Mouse (Mus musculus): ENCODE measurements around the gene Pde6g. TPM values are rescaled to one million over a fixed set of nuclear protein-coding genes. Genes with fewer than 3 reads are reported as not detected.

Pde6g gene
- 0.43 and 2.0 TPM in 2 replicates for polyA plus RNA-seq (2012; rRNA removed; ENCODE audit: low replicate concordance)

GRCm38 (mm10) chr11:120453306-120453705 is at the start of gene Pde6g:
Pde6g (minus strand) TSS chr11:120453500.

GRCm38 (mm10) chr11:120491317-120492023 is 38.2 kb upstream of the Pde6g start, which contains the start of gene Slc25a10:
Slc25a10 (plus strand) TSS chr11:120491840.

GRCm38 (mm10) chr11:120484265-120484981 is 31.1 kb upstream of the Pde6g start, which contains the start of gene Mrpl12:
Mrpl12 (plus strand) TSS chr11:120484613.

GRCm38 (mm10) chr11:120467051-120467735 is 13.9 kb upstream of the Pde6g start, which contains the start of gene Arl16:
Arl16 (minus strand) TSS chr11:120467607.

GRCm38 (mm10) chr11:120457772-120458751 is 4.8 kb upstream of the Pde6g start, which contains the start of the genes Oxld1 and Ccdc137:
Oxld1 (minus strand) TSS chr11:120458068.
Ccdc137 (plus strand) TSS chr11:120458115.

GRCm38 (mm10) chr11:120442344-120442743 is 11.0 kb downstream of the Pde6g start, which contains the start of gene Tspan10:
Tspan10 (plus strand) TSS chr11:120442644.

GRCm38 (mm10) chr11:120437152-120437856 is 16.0 kb downstream of the Pde6g start, which contains the start of gene Nploc4:
Nploc4 (minus strand) TSS chr11:120437708.

Other genes with a start within 250 kb of the Pde6g start
- 8.7 and 13.2 TPM in 2 replicates for gene Bahcc1, start 220.6 kb downstream of the Pde6g start, polyA plus RNA-seq (2012; rRNA removed; ENCODE audit: low replicate concordance)
- 880 and 1,219 TPM in 2 replicates for gene Actg1, start 105.0 kb downstream of the Pde6g start, polyA plus RNA-seq (2012; rRNA removed; ENCODE audit: low replicate concordance)
- gene Fscn2, start 92.0 kb downstream of the Pde6g start, polyA plus RNA-seq (2012; rRNA removed; ENCODE audit: low replicate concordance), result 0.07 and 0.10 TPM in 2 replicates
- gene Faap100, start 74.7 kb downstream of the Pde6g start, polyA plus RNA-seq (2012; rRNA removed; ENCODE audit: low replicate concordance), result 47.6 and 79.8 TPM in 2 replicates
- gene Nploc4, start 15.8 kb downstream of the Pde6g start, polyA plus RNA-seq (2012; rRNA removed; ENCODE audit: low replicate concordance), result 67.9 and 103 TPM in 2 replicates
- 3.3 and 5.9 TPM in 2 replicates for gene Tspan10, start 10.9 kb downstream of the Pde6g start, polyA plus RNA-seq (2012; rRNA removed; ENCODE audit: low replicate concordance)
- 37.1 and 39.9 TPM in 2 replicates for gene Oxld1, start 4.6 kb upstream of the Pde6g start, polyA plus RNA-seq (2012; rRNA removed; ENCODE audit: low replicate concordance)
- gene Ccdc137, start 4.6 kb upstream of the Pde6g start, polyA plus RNA-seq (2012; rRNA removed; ENCODE audit: low replicate concordance), result 12.1 and 23.9 TPM in 2 replicates
- 23.2 and 25.3 TPM in 2 replicates for gene Arl16, start 14.1 kb upstream of the Pde6g start, polyA plus RNA-seq (2012; rRNA removed; ENCODE audit: low replicate concordance)
- 84.8 and 162 TPM in 2 replicates for gene Mrpl12, start 31.1 kb upstream of the Pde6g start, polyA plus RNA-seq (2012; rRNA removed; ENCODE audit: low replicate concordance)
- 769 and 1,138 TPM in 2 replicates for gene Slc25a10, start 38.3 kb upstream of the Pde6g start, polyA plus RNA-seq (2012; rRNA removed; ENCODE audit: low replicate concordance)
- 0.96 and 2.7 TPM in 2 replicates for gene Gcgr, start 77.2 kb upstream of the Pde6g start, polyA plus RNA-seq (2012; rRNA removed; ENCODE audit: low replicate concordance)
- gene Mcrip1, start 96.2 kb upstream of the Pde6g start, polyA plus RNA-seq (2012; rRNA removed; ENCODE audit: low replicate concordance), result 142 and 150 TPM in 2 replicates
- gene Ppp1r27, start 97.6 kb upstream of the Pde6g start, polyA plus RNA-seq (2012; rRNA removed; ENCODE audit: low replicate concordance), result 143 TPM in 1 of 2 replicates, not detected in the other
- 141 and 220 TPM in 2 replicates for gene P4hb, start 119.8 kb upstream of the Pde6g start, polyA plus RNA-seq (2012; rRNA removed; ENCODE audit: low replicate concordance)
- 741 and 971 TPM in 2 replicates for gene Arhgdia, start 128.1 kb upstream of the Pde6g start, polyA plus RNA-seq (2012; rRNA removed; ENCODE audit: low replicate concordance)
- 11.0 and 20.7 TPM in 2 replicates for gene Alyref, start 144.9 kb upstream of the Pde6g start, polyA plus RNA-seq (2012; rRNA removed; ENCODE audit: low replicate concordance)
- gene Anapc11, start 144.9 kb upstream of the Pde6g start, polyA plus RNA-seq (2012; rRNA removed; ENCODE audit: low replicate concordance), result 122 and 159 TPM in 2 replicates
- 1.7 and 5.2 TPM in 2 replicates for gene Npb, start 155.0 kb upstream of the Pde6g start, polyA plus RNA-seq (2012; rRNA removed; ENCODE audit: low replicate concordance)
- gene Pcyt2, start 164.4 kb upstream of the Pde6g start, polyA plus RNA-seq (2012; rRNA removed; ENCODE audit: low replicate concordance), result 242 and 269 TPM in 2 replicates
- gene Sirt7, start 171.7 kb upstream of the Pde6g start, polyA plus RNA-seq (2012; rRNA removed; ENCODE audit: low replicate concordance), result 77.0 and 95.0 TPM in 2 replicates
- gene Mafg, start 180.1 kb upstream of the Pde6g start, polyA plus RNA-seq (2012; rRNA removed; ENCODE audit: low replicate concordance), result 45.1 and 52.6 TPM in 2 replicates
- gene Pycr1, start 190.3 kb upstream of the Pde6g start, polyA plus RNA-seq (2012; rRNA removed; ENCODE audit: low replicate concordance), result 11.2 and 12.4 TPM in 2 replicates
- 0.44 and 29.6 TPM in 2 replicates for gene Myadml2, start 194.7 kb upstream of the Pde6g start, polyA plus RNA-seq (2012; rRNA removed; ENCODE audit: low replicate concordance)
- 0.22 and 0.60 TPM in 2 replicates for gene Notum, start 207.7 kb upstream of the Pde6g start, polyA plus RNA-seq (2012; rRNA removed; ENCODE audit: low replicate concordance)
- gene Aspscr1, start 219.5 kb upstream of the Pde6g start, polyA plus RNA-seq (2012; rRNA removed; ENCODE audit: low replicate concordance), result 94.3 and 126 TPM in 2 replicates

Data from mammary gland, adult 2 months (tissue).